Mouse (Mus musculus) heart, embryonic 14.5 days (tissue): ENCODE data around the gene Pax6. TPM values are rescaled to one million over a fixed set of nuclear protein-coding genes. Genes with fewer than 3 reads are reported as not detected.

Source experiments
- ATAC-seq: fragments of 200-750 bp; cut with Nextera tagmentation; 2 replicates; pipeline ENCODE4 v1.8.0; 2017; ENCODE audit warnings: low read depth, moderate TSS enrichment; ENCODE audit not compliant: insufficient number of reproducible peaks, insufficient read depth, low FRiP score
- H3K27ac ChIP-seq, 2 experiments: fragments of 200-500 bp in 1 of 2; fragments of 300-500 bp in 1 of 2; sonication (generic) in 1 of 2; replicated peaks in 1 of 2; 2 replicates each; pipeline ENCODE4 v1.5.1; 2012 to 2014; ENCODE audit warnings: low read depth in 2 of 2, low read length in 2 of 2, control low read depth in 1 of 2, mild to moderate bottlenecking in 1 of 2, mixed read lengths in 1 of 2; ENCODE audit not compliant: control insufficient read depth in 1 of 2, insufficient read depth in 1 of 2
- H3K27me3 ChIP-seq: fragments of 300-500 bp; sonication (generic); 2 replicates; pipeline ENCODE4 v1.6.1; 2014; ENCODE audit warnings: mild to moderate bottlenecking, low read length, control low read depth; ENCODE audit not compliant: control insufficient read depth, insufficient read depth
- H3K36me3 ChIP-seq: fragments of 300-500 bp; sonication (generic); 2 replicates; pipeline ENCODE4 v1.6.1; 2014; ENCODE audit warnings: mild to moderate bottlenecking, control low read depth, low read length, mixed read lengths; ENCODE audit not compliant: control insufficient read depth, insufficient read depth
- H3K4me1 ChIP-seq, 2 experiments: fragments of 200-500 bp in 1 of 2; fragments of 300-500 bp in 1 of 2; sonication (generic) in 1 of 2; 2 replicates each; pipeline ENCODE4 v1.6.1; 2012 to 2014; ENCODE audit warnings: low read length in 2 of 2, control low read depth in 1 of 2, mixed read lengths in 1 of 2; ENCODE audit not compliant: control insufficient read depth in 2 of 2, insufficient read depth in 2 of 2
- H3K4me2 ChIP-seq: fragments of 300-500 bp; sonication (generic); 2 replicates; pipeline ENCODE4 v1.6.1; 2014; ENCODE audit warnings: mild to moderate bottlenecking, low read length
- H3K4me3 ChIP-seq, 2 experiments: fragments of 200-500 bp in 1 of 2; fragments of 300-500 bp in 1 of 2; sonication (generic) in 1 of 2; 2 replicates each; pipeline ENCODE4 v1.5.1; 2012 to 2014; ENCODE audit warnings: low read length in 2 of 2, mild to moderate bottlenecking in 2 of 2, control low read depth in 1 of 2, low read depth in 1 of 2, moderate library complexity in 1 of 2; ENCODE audit not compliant: control insufficient read depth in 1 of 2, insufficient read depth in 1 of 2
- H3K9ac ChIP-seq: fragments of 300-500 bp; sonication (generic); 2 replicates; pipeline ENCODE4 v1.6.1; 2014; ENCODE audit warnings: mild to moderate bottlenecking, low read length
- H3K9me3 ChIP-seq: fragments of 300-500 bp; sonication (generic); 2 replicates; pipeline ENCODE4 v1.6.1; 2016; ENCODE audit warnings: low read length, control low read depth; ENCODE audit not compliant: control insufficient read depth
- WGBS: fragments of 180-500 bp; shearing (Covaris S2); extraction: QIAGEN DNeasy Blood & Tissue Kit; methylation state at CpG from one replicate; pipeline ENCODE4 v1.1.7; 2014; 5-methylcytosine and 5-hydroxymethylcytosine counted together
- polyA plus RNA-seq: library from polyadenylated mRNA; unstranded; fragments of >200 nt; fragmentation: Nextera tagmentation; extraction: Ambion mirVana; gene quantifications from 2 replicates; pipeline ENCODE4 v1.2.1, GENCODE M21; 2014

Gene Pax6
- polyA plus RNA-seq, 1 experiment from 2014 or later = 0.23 TPM

DNA sequence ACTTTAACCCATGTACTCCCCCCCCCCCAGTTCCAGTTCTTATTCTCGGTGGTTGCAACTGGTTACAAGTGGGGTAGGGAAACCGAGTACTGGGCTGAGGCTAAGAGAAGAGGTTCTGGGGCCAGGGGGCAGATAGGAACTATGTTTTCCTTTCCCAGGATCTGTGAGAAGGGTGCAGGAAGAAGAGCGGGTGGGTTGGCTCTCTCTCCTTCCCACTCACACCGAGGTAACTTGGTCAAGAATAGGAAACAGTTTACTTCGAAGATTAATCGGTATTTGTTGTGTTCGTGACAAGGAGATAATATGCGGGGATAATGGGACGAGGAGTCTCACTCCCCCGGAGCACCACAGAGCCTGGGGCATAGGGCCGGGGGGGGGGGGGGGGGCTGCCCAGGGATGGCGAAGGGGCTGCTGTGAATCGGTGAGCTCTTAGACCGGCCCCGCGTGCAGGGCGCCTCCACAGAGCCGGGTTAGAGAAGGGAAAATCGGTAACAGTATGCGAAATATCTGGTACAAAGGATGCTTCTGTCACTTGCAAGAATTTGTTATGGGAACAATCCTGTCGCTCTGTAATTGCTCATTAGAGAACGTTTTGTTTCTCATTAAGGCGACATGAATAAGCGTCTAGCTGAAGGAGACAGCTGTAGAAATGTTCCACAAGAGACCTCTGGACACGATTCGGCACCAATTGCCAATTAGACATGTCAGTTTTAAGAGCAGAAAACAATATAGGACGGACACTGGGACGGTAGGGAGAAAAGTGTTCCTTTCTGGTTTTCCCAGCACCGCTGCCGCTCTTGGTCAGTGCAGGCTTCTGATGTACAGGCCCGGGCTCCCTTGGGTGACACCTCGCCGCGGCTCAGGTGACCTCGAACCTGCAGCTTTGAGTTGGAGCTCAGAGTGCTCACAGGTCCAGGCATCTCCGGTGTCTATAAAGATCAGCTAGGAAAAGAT lies 17.9 kb downstream of the Pax6 start:
- Histone ChIP-seq H3K36me3 (no peaks in the 10 kb centered on the region), H3K27ac (no peak overlapping the region), H3K4me2 (no peak overlapping the region), H3K9me3 (no peaks in the 10 kb centered on the region), H3K4me1 (peaks cover 7 to 26% of the 10 kb centered on the region in 2 experiments; a peak in 3 of 4 replicates), H3K27me3 (peaks cover 96% of the 10 kb centered on the region), H3K4me3 (no peak overlapping the region), H3K9ac (no peak overlapping the region)
- ATAC-seq = no peak
- 3% methylated on average over 36 of the region's 36 CpGs for WGBS

DNA sequence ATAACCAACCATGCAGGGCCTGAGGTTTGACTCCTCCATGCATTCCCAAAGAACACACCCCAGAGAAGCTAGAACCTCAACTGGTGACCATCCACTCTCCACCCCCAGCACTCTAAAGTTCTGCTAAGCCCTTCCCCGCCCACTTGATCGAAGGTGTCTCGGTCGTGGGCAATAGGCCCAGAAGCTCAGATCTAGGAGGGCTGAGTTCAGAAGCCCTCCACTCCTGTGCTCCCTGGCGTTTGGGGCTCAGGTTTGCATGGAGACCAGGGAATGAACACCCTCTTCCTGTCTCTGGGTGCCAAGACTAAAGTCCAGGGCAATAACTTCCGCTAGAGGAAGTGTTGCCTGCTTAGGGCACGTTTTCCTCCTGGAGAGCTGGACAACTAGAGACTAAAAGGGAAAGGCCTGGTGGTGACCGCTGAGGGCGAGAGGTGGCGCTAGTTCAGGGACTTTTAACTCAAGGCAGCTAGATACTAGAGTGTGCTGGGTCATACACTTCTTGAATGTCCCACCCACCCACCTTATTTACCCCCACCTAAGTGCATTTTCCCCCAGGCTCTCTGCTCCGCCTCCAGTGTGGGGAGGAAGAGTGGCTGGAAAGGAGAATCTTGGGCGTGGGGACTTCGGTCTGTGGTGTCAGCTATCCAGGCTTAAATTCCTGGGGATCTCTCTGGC lies 18.8 kb downstream of the Pax6 start:
- WGBS = 4% methylated on average over 13 of the region's 13 CpGs
- H3K9me3 ChIP-seq = no peaks in the 10 kb centered on the region
- H3K9ac ChIP-seq = no peak overlapping the region
- no peaks in the 10 kb centered on the region for H3K36me3 ChIP-seq
- ATAC-seq = no peak
- peak overlapping the region; percentile 67 for H3K4me2 ChIP-seq
- peak overlapping the region in 1 of 2 experiments; percentile 31; a peak in 2 of 4 replicates for H3K4me3 ChIP-seq
- H3K4me1 ChIP-seq = peaks cover 5 to 19% of the 10 kb centered on the region in 2 experiments; a peak in 3 of 4 replicates
- H3K27ac ChIP-seq = no peak overlapping the region
- peaks cover 96% of the 10 kb centered on the region for H3K27me3 ChIP-seq

DNA sequence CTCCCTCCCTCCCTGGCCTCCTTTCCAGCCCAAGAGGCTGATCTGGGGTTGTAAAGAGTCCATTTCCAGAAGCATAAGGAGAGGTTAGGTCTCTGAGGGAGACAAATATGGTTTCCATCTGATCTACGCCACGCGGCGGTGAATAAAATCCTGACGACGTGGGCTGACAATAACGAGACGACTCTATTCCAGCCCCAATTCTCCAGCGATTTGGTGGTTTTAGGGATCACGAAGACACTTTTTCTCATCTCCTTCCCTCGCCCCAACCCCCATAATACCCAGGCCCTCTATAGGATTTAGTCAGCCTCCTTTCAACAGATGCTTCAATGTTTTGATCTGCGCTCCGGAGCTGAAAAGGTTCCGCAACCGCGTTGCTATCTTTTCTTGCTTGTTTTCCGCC lies 19.3 kb downstream of the Pax6 start:
- H3K36me3 ChIP-seq = no peaks in the 10 kb centered on the region
- WGBS = under 1% methylated on average over 17 of the region's 17 CpGs
- H3K4me2 ChIP-seq = peak overlapping the region; percentile 67
- no peak overlapping the region for H3K9ac ChIP-seq
- H3K4me3 ChIP-seq = peak overlapping the region; percentile 20 to 31
- no peak overlapping the region for H3K27ac ChIP-seq
- no peaks in the 10 kb centered on the region for H3K9me3 ChIP-seq
- peaks cover 5 to 19% of the 10 kb centered on the region in 2 experiments; a peak in 3 of 4 replicates for H3K4me1 ChIP-seq
- peaks cover 96% of the 10 kb centered on the region for H3K27me3 ChIP-seq
- ATAC-seq = no peak

DNA sequence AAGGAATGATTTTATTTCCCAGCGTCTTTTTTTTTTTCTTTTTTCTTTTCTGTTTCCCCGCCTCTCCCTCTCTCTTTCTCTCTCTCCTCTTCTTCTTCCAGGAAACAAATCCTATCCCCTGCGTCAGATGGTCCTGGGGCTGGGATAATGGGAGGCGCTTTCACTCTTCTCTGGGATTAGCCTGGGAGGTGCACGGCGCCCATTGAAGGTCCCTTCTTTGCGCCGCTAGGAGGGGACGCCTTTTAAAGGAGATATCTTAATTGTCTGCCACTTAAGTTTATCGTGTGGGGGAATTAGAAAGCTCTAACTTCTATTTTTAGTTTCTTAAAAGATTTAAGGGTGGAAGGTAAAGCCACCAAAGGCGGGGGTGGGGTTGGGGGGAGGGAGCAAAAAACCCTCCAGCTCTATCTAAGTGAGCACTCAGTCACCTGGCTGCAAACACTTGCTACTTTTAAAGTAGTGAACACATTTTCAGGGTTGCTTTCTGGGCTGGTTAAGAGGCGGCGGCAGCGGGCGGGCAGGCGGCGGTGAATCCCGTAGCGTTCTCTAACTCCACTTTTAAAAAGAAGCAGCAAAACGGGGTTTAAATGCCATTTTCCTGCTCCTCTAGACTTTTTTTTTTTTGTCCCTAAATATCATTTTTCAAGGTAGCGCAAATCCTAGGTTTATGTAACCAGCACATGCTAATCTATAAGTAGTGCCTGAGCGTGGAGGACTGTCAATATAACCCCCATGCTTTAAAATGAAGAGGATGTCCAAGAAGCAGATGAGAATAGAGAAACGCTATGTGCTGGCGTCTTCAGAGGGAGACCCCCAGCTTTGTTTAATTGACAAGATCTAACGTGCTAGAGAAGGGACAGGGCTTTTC lies 20.0 kb downstream of the Pax6 start:
- Histone ChIP-seq H3K4me2 (peak overlapping the region; percentile 67), H3K4me1 (peaks cover 5 to 19% of the 10 kb centered on the region in 2 experiments; a peak in 3 of 4 replicates), H3K27ac (no peak overlapping the region), H3K36me3 (no peaks in the 10 kb centered on the region), H3K9ac (no peak overlapping the region), H3K4me3 (peak overlapping the region; percentile 20 to 31), H3K9me3 (no peaks in the 10 kb centered on the region), H3K27me3 (peaks cover 98% of the 10 kb centered on the region)
- WGBS = 1% methylated on average over 25 of the region's 25 CpGs
- ATAC-seq = no peak

- 0% methylated on average over 15 of the region's 15 CpGs for WGBS
- no peak overlapping the region for H3K9ac ChIP-seq
- peak overlapping the region; percentile 67 for H3K4me2 ChIP-seq
- no peak for ATAC-seq
- H3K27ac ChIP-seq = no peak overlapping the region
- H3K27me3 ChIP-seq = peaks cover 94% of the 10 kb centered on the region
- no peaks in the 10 kb centered on the region for H3K9me3 ChIP-seq
- peaks cover 5 to 19% of the 10 kb centered on the region in 2 experiments; a peak in 3 of 4 replicates for H3K4me1 ChIP-seq
- H3K36me3 ChIP-seq = no peaks in the 10 kb centered on the region
- H3K4me3 ChIP-seq = peak overlapping the region in 1 of 2 experiments; percentile 31; a peak in 2 of 4 replicates
These were observed 20.6 kb downstream of the Pax6 start for GRCm38 (mm10) chr2:105689304-105689770.

DNA sequence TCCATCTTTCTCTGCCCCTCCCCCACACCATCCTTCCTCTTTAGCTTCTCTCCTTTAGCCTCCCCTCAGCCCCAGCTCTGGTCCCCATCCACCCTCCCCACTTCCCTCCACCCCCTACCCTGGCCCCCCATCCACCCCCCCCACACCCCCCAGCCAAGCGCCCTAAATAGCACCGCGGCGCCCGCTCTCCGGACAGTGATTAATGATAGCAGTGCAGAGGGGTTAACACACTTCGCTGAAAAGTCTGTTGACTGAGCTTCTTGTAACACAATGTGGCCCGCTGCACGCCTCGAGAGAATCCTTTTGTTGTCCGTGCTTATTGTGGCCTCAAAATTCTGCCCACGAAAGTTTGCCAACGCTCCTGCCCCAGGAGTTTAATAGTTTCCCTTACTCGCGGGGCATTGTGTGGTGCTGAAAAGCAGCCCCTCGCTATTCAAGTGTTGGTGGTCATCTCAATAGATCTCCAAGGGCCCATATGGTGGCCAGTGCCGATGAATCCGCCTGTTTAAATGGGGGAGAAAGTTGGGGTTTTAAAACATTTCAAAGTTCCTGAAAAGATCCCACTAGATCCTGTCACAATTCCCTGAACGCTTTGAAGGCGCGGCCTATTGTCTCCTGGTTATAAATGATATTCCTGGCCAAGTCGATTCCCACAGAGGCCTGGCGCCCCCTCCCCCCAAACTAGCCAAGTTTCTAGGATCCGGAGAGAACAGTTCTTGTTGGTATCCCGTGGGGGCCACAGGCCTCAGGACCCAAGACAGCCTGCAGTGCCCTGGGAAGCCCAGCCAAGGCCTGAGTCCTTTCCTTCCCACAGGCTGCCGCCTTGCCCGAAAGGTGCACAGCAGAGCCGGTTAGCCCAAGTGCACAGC lies 21.3 kb downstream of the Pax6 start:
- no peak overlapping the region for H3K4me3 ChIP-seq

More for the DNA sequence above, 21.3 kb downstream of the Pax6 start:
- H3K27ac ChIP-seq = no peak overlapping the region
- H3K9ac ChIP-seq = no peak overlapping the region
- ATAC-seq = no peak
- no peaks in the 10 kb centered on the region for H3K9me3 ChIP-seq
- H3K27me3 ChIP-seq = peaks cover 89% of the 10 kb centered on the region
- WGBS = 6% methylated on average over 28 of the region's 28 CpGs
- H3K4me2 ChIP-seq = peak overlapping the region; percentile 67
- H3K4me1 ChIP-seq = peaks cover 5 to 19% of the 10 kb centered on the region in 2 experiments; a peak in 3 of 4 replicates
- H3K36me3 ChIP-seq = no peaks in the 10 kb centered on the region
